In genomic region chr14:60541596-60541995, GRCm38 (mm10) we compare ENCODE assay signal across 13 mouse cellular contexts.
"Had no signal": no experiment of that assay in that cellular context is flagged by ENCODE, and none has a peak within 500 bp of the region (broad histone marks: within the 10 kb centered on the region; RNA-seq: fewer than 3 reads in every experiment).

No protein-coding gene starts in this region.

- H3K36me3 ChIP-seq: liver, embryonic 13.5 days had no signal

- H3K9me3 ChIP-seq: liver, embryonic 13.5 days had no signal

- H3K4me2 ChIP-seq: liver, embryonic 13.5 days; midbrain, embryonic 11.5 days had no signal

- H3K4me3 ChIP-seq: layer of hippocampus, adult 2 months; left cerebral cortex, adult 2 months; liver, embryonic 13.5 days had no signal

- H3K9ac ChIP-seq: liver, embryonic 13.5 days had no signal

- H3K4me1 ChIP-seq: liver, embryonic 13.5 days had no signal

- DNase-seq: kidney, postnatal 25 days; layer of hippocampus, adult 9-11 months; liver, embryonic 13.5 days; lung, adult 2 months; lung, postnatal 14 days; lung, postnatal 4 days; midbrain, embryonic 14.5 days; thymus, adult 18-20 months; thymus, postnatal 36 days had no signal

- H3K27ac ChIP-seq: kidney, postnatal 0 days; layer of hippocampus, adult 2 months; left cerebral cortex, adult 2 months; liver, embryonic 13.5 days had no signal

- H3K27me3 ChIP-seq: liver, embryonic 13.5 days had no signal
